Mouse (Mus musculus) liver, embryonic 14.5 days (tissue): ENCODE measurements around the gene Ceacam15. TPM values are rescaled to one million over a fixed set of nuclear protein-coding genes. Genes with fewer than 3 reads are reported as not detected.

Source experiments
- ATAC-seq: fragments of 200-750 bp; cut with Nextera tagmentation; 2 replicates; pipeline ENCODE4 v1.8.0; 2017; ENCODE audit warnings: moderate number of reproducible peaks, mild to moderate bottlenecking, moderate library complexity; ENCODE audit not compliant: insufficient read depth
- DNase-seq, 3 experiments: peaks; one replicate each; pipeline ENCODE4 v3.0.0-alpha.2; 2012 to 2013; ENCODE audit warnings: low read depth in 3 of 3, low spot score in 3 of 3
- H3K27ac ChIP-seq: fragments of 300-500 bp; sonication (generic); 2 replicates; pipeline ENCODE4 v1.5.1; 2014; ENCODE audit warnings: moderate library complexity, mild to moderate bottlenecking, control low read depth, inconsistent platforms
- H3K27me3 ChIP-seq: fragments of 300-500 bp; sonication (generic); 2 replicates; pipeline ENCODE4 v1.6.1; 2014; ENCODE audit warnings: mild to moderate bottlenecking, low read length, moderate library complexity; ENCODE audit not compliant: control insufficient read depth, insufficient read depth
- H3K36me3 ChIP-seq: fragments of 300-500 bp; sonication (generic); replicated peaks from 2 replicates; pipeline ENCODE4 v1.6.1; 2014; ENCODE audit warnings: low read depth; ENCODE audit not compliant: control insufficient read depth, insufficient read depth
- H3K4me1 ChIP-seq, 2 experiments: fragments of 200-500 bp in 1 of 2; fragments of 300-500 bp in 1 of 2; sonication (generic) in 1 of 2; replicated peaks; 2 replicates each; pipeline ENCODE4 v1.6.1; 2012 to 2014; ENCODE audit warnings: antibody characterized with exemption in 1 of 2, inconsistent platforms in 1 of 2, low read length in 1 of 2; ENCODE audit not compliant: control insufficient read depth in 2 of 2, insufficient read depth in 2 of 2
- H3K4me2 ChIP-seq: fragments of 300-500 bp; sonication (generic); 2 replicates; pipeline ENCODE4 v1.6.1; 2014; ENCODE audit warnings: low read depth, mild to moderate bottlenecking, control low read depth, moderate library complexity
- H3K4me3 ChIP-seq, 2 experiments: fragments of 200-500 bp in 1 of 2; fragments of 300-500 bp in 1 of 2; sonication (generic) in 1 of 2; 2 replicates each; pipeline ENCODE4 v1.5.1; 2012 to 2014; ENCODE audit warnings: low read depth in 2 of 2, low read length in 2 of 2, mild to moderate bottlenecking in 2 of 2, control low read depth in 1 of 2, inconsistent platforms in 1 of 2, moderate library complexity in 1 of 2; ENCODE audit not compliant: insufficient read depth in 1 of 2
- H3K9ac ChIP-seq: fragments of 300-500 bp; sonication (generic); replicated peaks from 2 replicates; pipeline ENCODE4 v1.6.1; 2014; ENCODE audit warnings: mild to moderate bottlenecking, control low read depth, moderate library complexity
- H3K9me3 ChIP-seq: fragments of 300-500 bp; sonication (generic); 2 replicates; pipeline ENCODE4 v1.6.1; 2016; ENCODE audit warnings: low read length, mixed read lengths; ENCODE audit not compliant: control insufficient read depth
- CTCF ChIP-seq: IDR thresholded peaks from 2 replicates; pipeline ENCODE4 v1.5.1; 2016; ENCODE audit warnings: antibody characterized with exemption, low read depth, control low read depth
- EP300 ChIP-seq: IDR thresholded peaks from 2 replicates; pipeline ENCODE4 v1.6.1; 2016; ENCODE audit warnings: antibody characterized with exemption, low read depth
- WGBS: fragments of 180-500 bp; shearing (Covaris S2); extraction: QIAGEN DNeasy Blood & Tissue Kit; methylation state at CpG from one replicate; pipeline ENCODE4 v1.1.7; 2014; ENCODE audit not compliant: insufficient replicate concordance; 5-methylcytosine and 5-hydroxymethylcytosine counted together
- polyA plus RNA-seq, 2 experiments: library from polyadenylated mRNA; depleted of rRNA in 1 of 2; stranded (reverse) in 1 of 2; unstranded in 1 of 2; fragments of >200 nt; fragmentation: Nextera tagmentation in 1 of 2; extraction: Ambion mirVana in 1 of 2; gene quantifications; 2 replicates each; pipeline versions ENCODE4 v1.2.1 to v1.2.3; 2012 to 2014

Ceacam15 gene
- polyA plus RNA-seq, 2 experiments: not detected

- no peak overlapping the region for H3K27ac ChIP-seq
- no peaks in the 10 kb centered on the region for H3K4me1 ChIP-seq
- no peaks in the 10 kb centered on the region for H3K36me3 ChIP-seq
- H3K4me2 ChIP-seq: no peak overlapping the region
- ATAC-seq: no peak
- H3K4me3 ChIP-seq: no peak overlapping the region
- DNase-seq: no peak
- 54% methylated on average over 5 of the region's 5 CpGs for WGBS
- H3K9ac ChIP-seq: no peak overlapping the region
- no peak for TF ChIP-seq EP300
- peak; percentile 51 for TF ChIP-seq CTCF
- no peaks in the 10 kb centered on the region for H3K27me3 ChIP-seq
- no peaks in the 10 kb centered on the region for H3K9me3 ChIP-seq
These were observed 35.1 kb upstream of the Ceacam15 start for GRCm38 (mm10) chr7:16710604-16711003.

- no peaks in the 10 kb centered on the region for H3K4me1 ChIP-seq
- H3K4me2 ChIP-seq: no peak overlapping the region
- no peak overlapping the region for H3K9ac ChIP-seq
- H3K4me3 ChIP-seq: no peak overlapping the region
- H3K27ac ChIP-seq: no peak overlapping the region
- no peak for DNase-seq
- TF ChIP-seq EP300 (no peak), CTCF (no peak)
- H3K9me3 ChIP-seq: no peaks in the 10 kb centered on the region
- ATAC-seq: no peak
- H3K27me3 ChIP-seq: no peaks in the 10 kb centered on the region
- WGBS: 19% methylated on average over 9 of the region's 9 CpGs
- no peaks in the 10 kb centered on the region for H3K36me3 ChIP-seq
These were observed 32.7 kb upstream of the Ceacam15 start for GRCm38 (mm10) chr7:16708244-16708643.

GRCm38 (mm10) chr7:16706385-16706784 lies 30.9 kb upstream of the Ceacam15 start:
- DNase-seq: no peak

GRCm38 (mm10) chr7:16700583-16700982 lies 25.1 kb upstream of the Ceacam15 start:
- Histone ChIP-seq H3K4me3 (no peak overlapping the region), H3K9me3 (no peaks in the 10 kb centered on the region), H3K36me3 (no peaks in the 10 kb centered on the region), H3K4me1 (no peaks in the 10 kb centered on the region), H3K4me2 (no peak overlapping the region), H3K27ac (no peak overlapping the region), H3K27me3 (no peaks in the 10 kb centered on the region), H3K9ac (no peak overlapping the region)
- no peak for DNase-seq
- TF ChIP-seq CTCF (no peak), EP300 (no peak)
- 59% methylated on average over 5 of the region's 5 CpGs for WGBS
- ATAC-seq: no peak

More at GRCm38 (mm10) chr7:16706385-16706784, 30.9 kb upstream of the Ceacam15 start:
- WGBS: 23% methylated on average over 9 of the region's 9 CpGs
- no peak overlapping the region for H3K27ac ChIP-seq
- no peaks in the 10 kb centered on the region for H3K36me3 ChIP-seq
- H3K27me3 ChIP-seq: no peaks in the 10 kb centered on the region
- no peak overlapping the region for H3K4me3 ChIP-seq
- ATAC-seq: no peak
- TF ChIP-seq CTCF (no peak), EP300 (no peak)
- H3K9ac ChIP-seq: no peak overlapping the region
- H3K4me1 ChIP-seq: no peaks in the 10 kb centered on the region
- no peak overlapping the region for H3K4me2 ChIP-seq
- H3K9me3 ChIP-seq: no peaks in the 10 kb centered on the region

- ATAC-seq (no peak), DNase-seq (peak in 2 of 3 experiments; percentile 6 to 14)
- Histone ChIP-seq H3K27ac (no peak overlapping the region), H3K4me1 (no peaks in the 10 kb centered on the region), H3K9ac (no peak overlapping the region), H3K27me3 (no peaks in the 10 kb centered on the region), H3K4me2 (no peak overlapping the region), H3K4me3 (no peak overlapping the region), H3K36me3 (no peaks in the 10 kb centered on the region), H3K9me3 (no peaks in the 10 kb centered on the region)
- WGBS: 8% methylated on average over 2 of the region's 2 CpGs
- TF ChIP-seq EP300 (no peak), CTCF (peak; percentile 70)
These were observed 23.5 kb upstream of the Ceacam15 start for GRCm38 (mm10) chr7:16699042-16699441.
